Mouse (Mus musculus): ENCODE data around the gene Lrrc18. TPM values are rescaled to one million over a fixed set of nuclear protein-coding genes. Genes with fewer than 3 reads are reported as not detected.

Lrrc18 gene
- 0.22 TPM in 1 of 2 replicates, not detected in the other for polyA plus RNA-seq (2015; fragmentation: Nextera tagmentation; extraction: Ambion mirVana)

DNA sequence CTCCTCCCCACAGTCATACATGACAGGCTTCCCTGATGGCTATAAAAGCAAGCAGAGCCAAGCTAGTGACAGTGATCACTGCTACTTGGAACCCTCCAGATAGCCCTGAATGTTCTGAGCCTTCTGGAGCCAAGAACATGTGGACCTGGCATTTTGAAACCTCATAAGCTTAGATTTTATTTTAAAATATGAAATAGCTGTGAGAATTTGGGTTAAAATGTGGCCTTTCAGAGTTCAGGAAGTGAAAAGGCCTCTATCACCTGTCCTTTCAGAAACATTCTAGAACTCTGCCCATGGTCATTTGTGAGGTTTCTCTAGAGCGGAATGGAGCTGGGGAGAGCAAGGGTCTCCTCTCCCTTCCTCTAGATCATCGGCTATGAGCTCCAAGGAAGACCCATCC, at the start of gene Lrrc18:
TSS of gene Lrrc18 (plus strand) at position 301 of the 400 bp plus-strand sequence.

Other genes starting within 250 kb of the Lrrc18 start
- gene Tmem273, start 205.4 kb upstream of the Lrrc18 start, polyA plus RNA-seq (2015; fragmentation: Nextera tagmentation; extraction: Ambion mirVana) = 0.54 and 1.5 TPM in 2 replicates
- 0.07 TPM in 1 of 2 replicates, not detected in the other for gene Fam170b, start 157.4 kb upstream of the Lrrc18 start, polyA plus RNA-seq (2015; fragmentation: Nextera tagmentation; extraction: Ambion mirVana)
- gene Vstm4, start 134.6 kb upstream of the Lrrc18 start, polyA plus RNA-seq (2015; fragmentation: Nextera tagmentation; extraction: Ambion mirVana) = 23.7 and 29.2 TPM in 2 replicates
- gene Wdfy4, start 194.1 kb downstream of the Lrrc18 start, polyA plus RNA-seq (2015; fragmentation: Nextera tagmentation; extraction: Ambion mirVana) = 0.20 and 0.80 TPM in 2 replicates
- gene Arhgap22, start 222.6 kb downstream of the Lrrc18 start, polyA plus RNA-seq (2015; fragmentation: Nextera tagmentation; extraction: Ambion mirVana) = 11.7 and 13.6 TPM in 2 replicates

Measured in urinary bladder, postnatal 0 days (tissue).